Mouse (Mus musculus) c-Kit-negative CD71-positive TER-119-positive erythroid progenitor cells, embryonic 14.5 days (primary cell): ENCODE data around the gene Tuba1c.

Experiments used
- DNase-seq: peaks from one replicate; pipeline ENCODE4 v3.0.0-alpha.2; 2013; ENCODE audit warnings: low read depth, low spot score

The Tuba1c gene

GRCm38 (mm10) chr15:99029619-99030584, at the start of gene Tuba1c:
TSS of gene Tuba1c (plus strand) at chr15:99029891.
- DNase-seq = peak; percentile 91

- DNase-seq = no peak
Measured at GRCm38 (mm10) chr15:98980012-98980614, 49.6 kb upstream of the Tuba1c start.

- DNase-seq = no peak
Measured at GRCm38 (mm10) chr15:98982100-98982499, 47.6 kb upstream of the Tuba1c start.

- no peak for DNase-seq
Measured at GRCm38 (mm10) chr15:98983431-98984081, 46.1 kb upstream of the Tuba1c start.

- DNase-seq = no peak
Measured at GRCm38 (mm10) chr15:98984681-98985080, 45.0 kb upstream of the Tuba1c start.

- DNase-seq = peak; percentile 51
Measured at GRCm38 (mm10) chr15:98985240-98985981, 44.3 kb upstream of the Tuba1c start.

- DNase-seq = no peak
Measured at GRCm38 (mm10) chr15:98985982-98986715, 43.5 kb upstream of the Tuba1c start.

GRCm38 (mm10) chr15:98987077-98987630, 42.5 kb upstream of the Tuba1c start:
- DNase-seq = no peak

- no peak for DNase-seq
Measured at GRCm38 (mm10) chr15:98987661-98988181, 42.0 kb upstream of the Tuba1c start.

- no peak for DNase-seq
Measured at GRCm38 (mm10) chr15:98988787-98989186, 40.9 kb upstream of the Tuba1c start.

- DNase-seq = no peak
Measured at GRCm38 (mm10) chr15:98989701-98990430, 39.8 kb upstream of the Tuba1c start.

- no peak for DNase-seq
Measured at GRCm38 (mm10) chr15:98990669-98991539, 38.8 kb upstream of the Tuba1c start.

GRCm38 (mm10) chr15:98991540-98992050, 38.1 kb upstream of the Tuba1c start:
- DNase-seq = no peak

GRCm38 (mm10) chr15:98992086-98992912, 37.4 kb upstream of the Tuba1c start:
- DNase-seq = no peak

- peak; percentile 85 for DNase-seq
Measured at GRCm38 (mm10) chr15:98993093-98993793, 36.4 kb upstream of the Tuba1c start.

GRCm38 (mm10) chr15:98993865-98994264, 35.8 kb upstream of the Tuba1c start:
- DNase-seq = peak; percentile 87
